Mouse (Mus musculus) ovary, adult 18-20 months (tissue): ENCODE results near the gene Paics.

Experiments
- DNase-seq: peaks from one replicate; pipeline ENCODE4 v3.0.0; 2022; ENCODE audit warnings: low spot score, mixed read lengths

The Paics gene

GRCm38 (mm10) chr5:77011082-77011481 is 60.0 kb downstream of the Paics start:
- no peak for DNase-seq

- DNase-seq = no peak
These were observed 62.1 kb downstream of the Paics start for GRCm38 (mm10) chr5:77013171-77013570.

DNA sequence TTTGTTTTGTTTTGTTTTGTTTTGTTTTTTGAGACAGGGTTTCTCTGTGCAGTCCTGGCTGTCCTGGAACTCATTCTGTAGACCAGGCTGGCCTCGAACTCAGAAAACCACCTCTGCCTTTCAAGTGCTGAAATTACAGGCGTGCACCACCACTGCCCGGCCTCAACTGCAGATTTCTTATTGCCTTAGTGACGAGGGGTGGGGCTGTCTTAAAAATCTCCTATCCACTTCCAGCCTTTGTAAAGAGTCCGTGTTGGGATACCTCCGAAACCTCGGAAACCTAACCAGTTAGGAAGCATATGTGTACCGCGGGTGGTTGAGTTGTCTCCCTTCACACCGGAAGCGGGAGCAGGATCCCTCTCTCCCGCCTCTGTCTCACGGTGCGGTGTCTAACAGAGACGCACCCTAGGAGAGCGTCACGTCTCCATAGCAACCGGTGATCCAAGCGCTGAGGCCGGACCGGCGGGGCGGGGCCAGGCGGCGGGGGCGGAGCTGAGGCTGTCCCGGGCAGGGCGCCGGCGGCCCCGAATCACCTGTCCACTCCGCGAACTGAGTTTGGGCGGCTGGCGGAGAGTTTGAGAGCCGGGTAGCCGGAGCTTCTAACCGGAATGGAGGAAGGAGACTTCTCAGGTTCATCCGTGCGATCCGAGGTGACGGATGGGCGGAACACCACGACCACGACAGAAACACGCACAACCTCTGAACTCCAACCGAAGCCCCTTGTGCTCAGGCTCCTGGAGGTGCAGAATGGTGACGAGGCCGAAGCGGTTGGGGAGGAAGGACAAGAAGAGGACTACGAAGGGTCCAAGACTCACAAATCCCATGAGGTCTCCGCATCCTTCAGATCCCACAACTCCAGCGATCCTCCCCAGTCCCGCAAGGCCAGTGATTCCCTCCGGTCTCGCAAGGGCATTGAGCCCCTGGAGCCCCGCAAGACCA is 64.7 kb downstream of the Paics start, which contains the start of gene Thegl:
Thegl (plus strand) TSS at position 480 of the 939 bp plus-strand sequence.
- DNase-seq = peak; percentile 65
